Mouse (Mus musculus): ENCODE data around the gene Mc3r.

GRCm38 (mm10) chr2:172214336-172214735 lies 34.0 kb upstream of the Mc3r start:
- no peak for TF ChIP-seq ZMIZ1 (IDR thresholded peaks at IDR 0.05; ENCODE audit: low read depth, low read length)
- TF ChIP-seq CTCF (conservative IDR thresholded peaks at IDR 0.05 in 1 of 2, IDR thresholded peaks at IDR 0.05 in 1 of 2; ENCODE audit: low read depth in 2 of 2, low read length in 2 of 2): no peak
- TF ChIP-seq USF1 (IDR thresholded peaks at IDR 0.05; ENCODE audit: low read depth, low read length): no peak
- TF ChIP-seq MAFK (IDR thresholded peaks at IDR 0.05; ENCODE audit: insufficient replicate concordance, low read length): no peak
- TF ChIP-seq MAX (IDR thresholded peaks at IDR 0.05; ENCODE audit: low read length): no peak
- TF ChIP-seq POLR2A (IDR thresholded peaks at IDR 0.05; ENCODE audit: low read depth, low read length): no peak
- no peak for TF ChIP-seq HCFC1 (IDR thresholded peaks at IDR 0.05; ENCODE audit: low read depth, low read length)
- TF ChIP-seq TCF12 (IDR thresholded peaks at IDR 0.05; ENCODE audit: low read depth, low read length): no peak
- no peak for TF ChIP-seq EP300 (IDR thresholded peaks at IDR 0.05; ENCODE audit: low read length)
- no peak for TF ChIP-seq E2F4 (IDR thresholded peaks at IDR 0.05; ENCODE audit: insufficient replicate concordance, low read depth, low read length)
- TF ChIP-seq KAT2A (IDR thresholded peaks at IDR 0.05; ENCODE audit: insufficient replicate concordance, low read length): no peak
- no peak for TF ChIP-seq UBTF (IDR thresholded peaks at IDR 0.05; ENCODE audit: low read depth, low read length)
